Mouse (Mus musculus) cortical plate, adult 2 months (tissue): ENCODE measurements at regions not wholly inside any gene's neighbourhood (a gene's known extent, or its start where the extent isn't known, plus 50 kb on each side); places are given as distances from the start of the nearest gene placed in this dataset.
"Not testable (repeated sequence)": the region's sequence is repeated elsewhere in the genome, so short reads cannot be mapped to it uniquely, and the experiment has no call there.

ENCODE experiments used
- H3K27ac ChIP-seq: fragments of 200-500 bp; 2 replicates; pipeline ENCODE4 v1.5.1; 2012; ENCODE audit warnings: low read length, control low read depth, inconsistent platforms; ENCODE audit not compliant: insufficient read depth
- H3K4me1 ChIP-seq: fragments of 200-500 bp; 2 replicates; pipeline ENCODE4 v1.6.1; 2011; ENCODE audit warnings: low read length; ENCODE audit not compliant: control insufficient read depth, insufficient read depth
- H3K4me3 ChIP-seq: fragments of 200-500 bp; 2 replicates; pipeline ENCODE4 v1.5.1; 2011; ENCODE audit warnings: mild to moderate bottlenecking, low read length, control low read depth; ENCODE audit not compliant: insufficient read depth
- CTCF ChIP-seq: fragments of 200-500 bp; IDR thresholded peaks from 2 replicates; pipeline ENCODE4 v1.5.1; 2011; ENCODE audit warnings: mild to moderate bottlenecking, control low read depth, low read length; ENCODE audit not compliant: insufficient read depth; ENCODE audit errors: extremely low read depth
- POLR2A ChIP-seq: fragments of 200-500 bp; IDR thresholded peaks from 2 replicates; pipeline ENCODE4 v1.6.1; 2011; ENCODE audit warnings: mild to moderate bottlenecking, low read length, control low read depth; ENCODE audit not compliant: insufficient read depth; ENCODE audit errors: extremely low read depth

DNA sequence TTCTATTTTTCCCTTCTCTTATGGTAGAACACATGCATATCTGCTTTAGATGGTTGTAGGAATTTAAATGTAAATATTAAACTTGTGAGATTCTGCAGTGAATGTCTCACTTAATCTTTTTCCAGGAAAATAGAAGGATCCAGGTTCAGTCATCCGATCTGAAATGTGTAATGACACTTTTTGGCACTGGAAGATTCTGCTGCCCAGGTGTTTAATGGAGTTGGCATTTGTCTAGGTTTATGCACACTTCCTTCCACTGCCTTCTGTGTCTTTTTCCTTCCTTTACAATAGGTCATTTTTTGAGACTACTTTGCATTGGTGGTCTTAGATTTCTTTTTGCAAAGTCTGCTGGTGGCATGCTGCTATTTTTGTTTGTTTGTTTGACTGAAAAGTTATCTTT, 251.5 kb upstream of the Tram1l1 start:
- H3K4me1 ChIP-seq = peaks cover 2% of the 10 kb centered on the region; the same call in 1 of the 2 replicates
- no peak overlapping the region for H3K27ac ChIP-seq
- TF ChIP-seq POLR2A = no peak
- TF ChIP-seq CTCF = no peak
- H3K4me3 ChIP-seq = no peak overlapping the region

DNA sequence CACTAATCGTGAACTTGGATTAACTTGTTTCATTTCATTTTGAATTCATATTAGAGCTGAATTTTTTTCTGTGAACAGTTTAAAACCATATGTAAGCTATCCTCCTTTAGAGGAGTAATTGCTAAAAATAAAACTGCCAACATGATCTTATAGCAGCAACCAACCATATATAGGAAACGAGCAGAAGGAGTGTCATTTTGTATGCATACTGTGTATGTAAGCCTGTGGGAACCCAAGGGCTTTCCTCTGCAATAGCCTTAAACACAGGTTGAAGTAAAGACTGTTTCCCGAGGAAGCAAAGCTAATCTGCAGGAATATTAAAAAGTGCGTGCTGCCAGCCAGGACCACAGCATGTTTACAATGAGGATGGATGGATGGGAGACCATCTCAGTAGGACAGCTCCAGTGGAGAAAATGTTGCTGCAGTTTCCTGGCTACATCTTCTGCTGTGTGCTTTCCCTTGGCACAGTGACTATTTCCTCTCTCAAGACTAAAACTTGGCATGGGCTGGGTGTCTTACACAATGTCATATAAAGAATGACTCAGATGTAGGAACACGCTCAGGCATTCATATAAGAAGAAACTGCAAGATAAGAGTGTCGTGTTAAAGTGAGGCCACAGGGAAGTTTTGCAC, 244.6 kb upstream of the Tram1l1 start:
- no peak overlapping the region for H3K4me3 ChIP-seq
- H3K27ac ChIP-seq = peak overlapping the region; percentile 89; the same call in 1 of the 2 replicates
- peaks cover 5% of the 10 kb centered on the region for H3K4me1 ChIP-seq
- TF ChIP-seq CTCF (no peak), POLR2A (no peak)

DNA sequence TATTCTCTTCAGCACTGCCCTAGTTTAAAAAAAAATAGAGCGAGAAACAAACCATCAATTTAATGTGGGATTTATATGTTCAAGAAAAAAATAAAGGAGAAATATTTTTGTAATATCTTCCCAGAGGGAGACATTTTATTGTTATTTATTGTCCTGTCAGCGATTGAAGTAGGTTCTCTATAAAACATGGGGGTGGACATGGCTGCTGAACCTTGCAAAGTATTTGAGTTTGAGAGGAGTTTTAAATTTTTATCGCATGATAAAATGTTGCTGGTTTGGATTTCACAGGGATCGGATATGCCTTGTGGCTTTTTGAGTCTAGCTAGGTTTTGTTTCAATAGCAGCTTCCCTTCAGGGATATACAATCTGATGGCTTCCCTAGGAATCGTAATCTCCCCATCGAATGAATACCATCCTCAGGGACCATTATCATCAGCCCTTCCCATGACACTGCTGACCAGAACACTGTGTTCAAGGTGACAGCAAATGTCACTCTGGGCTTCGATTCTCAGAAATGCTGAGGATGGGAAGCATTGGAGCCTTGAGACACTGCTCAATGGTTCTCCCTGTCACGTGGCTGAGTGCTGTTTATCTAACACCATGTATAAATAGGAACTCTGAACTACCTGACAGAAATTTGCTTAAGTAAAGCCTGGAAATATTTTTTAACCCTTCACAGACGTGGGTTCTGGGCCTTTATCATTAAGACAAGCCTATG, 228.1 kb upstream of the Tram1l1 start:
- no peak overlapping the region for H3K27ac ChIP-seq
- H3K4me3 ChIP-seq = no peak overlapping the region
- H3K4me1 ChIP-seq = no peaks in the 10 kb centered on the region
- TF ChIP-seq CTCF (no peak), POLR2A (no peak)

DNA sequence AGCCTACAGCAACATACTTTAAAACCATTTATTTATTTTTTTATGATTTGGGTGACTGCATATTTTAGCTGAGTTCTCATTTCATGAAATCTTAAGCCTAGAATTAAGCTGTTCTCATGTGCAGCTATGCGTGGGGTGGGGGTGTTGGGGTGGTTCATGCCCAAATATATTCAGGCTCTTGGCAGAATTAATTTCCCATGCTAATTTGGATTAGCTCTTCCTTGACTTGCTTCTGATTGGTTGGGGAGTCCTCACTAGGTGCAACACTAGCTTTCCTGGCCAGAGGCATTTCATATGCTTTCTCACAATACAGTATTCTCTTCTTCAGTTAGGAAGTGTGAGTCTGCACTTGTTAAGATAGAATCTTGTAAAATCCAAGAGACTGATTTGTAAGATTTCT, 206.7 kb upstream of the Tram1l1 start:
- no peaks in the 10 kb centered on the region for H3K4me1 ChIP-seq
- TF ChIP-seq POLR2A = no peak
- no peak for TF ChIP-seq CTCF
- no peak overlapping the region for H3K4me3 ChIP-seq
- no peak overlapping the region for H3K27ac ChIP-seq

DNA sequence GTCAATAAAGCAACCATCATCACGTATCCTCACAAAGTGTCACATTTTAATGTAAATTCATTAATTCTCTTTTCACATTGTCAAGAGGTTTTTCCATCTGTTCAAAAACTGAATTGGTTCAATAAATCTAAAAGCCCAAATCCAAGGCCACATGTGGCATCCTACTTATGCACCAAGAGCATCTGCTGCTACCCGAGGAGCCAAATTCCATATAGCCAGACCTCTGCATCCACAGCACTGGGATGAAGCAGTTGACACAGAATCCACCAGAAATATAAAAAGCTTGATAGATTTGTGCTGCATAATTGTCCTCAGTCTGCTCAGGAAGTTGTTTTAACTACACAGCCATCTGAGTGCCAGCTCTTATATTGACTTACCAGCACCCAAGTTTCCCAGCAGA, 164.4 kb upstream of the Tram1l1 start:
- Histone ChIP-seq H3K4me1 (no peaks in the 10 kb centered on the region), H3K27ac (no peak overlapping the region)
- TF ChIP-seq CTCF (no peak), POLR2A (no peak)

DNA sequence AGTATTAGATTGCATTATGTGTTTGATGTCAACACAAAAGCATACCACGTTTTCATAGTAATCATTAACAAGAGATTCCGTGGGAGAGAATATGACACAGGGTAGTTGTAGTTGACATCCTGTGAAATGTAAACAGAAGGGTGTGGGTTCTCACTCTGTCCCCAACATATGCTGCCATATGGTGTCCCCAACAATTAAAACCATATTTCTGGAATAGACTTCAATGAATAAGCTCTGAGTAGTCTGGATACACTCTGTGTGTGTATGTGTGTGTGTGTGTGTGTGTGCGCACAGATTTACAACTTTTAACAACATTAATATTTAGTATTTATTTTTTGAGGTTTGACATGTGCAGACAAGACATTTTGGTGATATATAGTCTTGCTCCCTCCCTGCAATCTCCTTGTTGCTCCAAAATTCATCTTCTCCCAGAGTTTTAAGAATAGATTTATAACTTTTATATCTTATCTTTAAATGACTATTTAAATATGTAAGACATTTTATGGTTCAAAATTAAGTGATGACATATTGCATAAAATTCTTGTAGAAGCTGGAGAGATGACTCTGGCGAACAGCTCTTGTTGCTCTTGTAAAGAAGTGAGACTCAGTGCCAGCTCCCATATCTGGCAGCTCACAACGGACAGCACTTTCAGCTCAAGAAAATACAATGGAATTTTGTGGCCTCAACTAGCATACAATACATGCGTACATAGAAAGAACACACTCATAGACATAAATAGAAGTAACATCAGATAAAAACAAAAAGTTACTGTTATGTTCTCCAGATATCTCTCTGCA, 162.6 kb upstream of the Tram1l1 start:
- H3K27ac ChIP-seq = no peak overlapping the region
- no peak overlapping the region for H3K4me3 ChIP-seq
- H3K4me1 ChIP-seq = no peaks in the 10 kb centered on the region
- TF ChIP-seq CTCF (no peak), POLR2A (no peak)

More for the DNA sequence above, 164.4 kb upstream of the Tram1l1 start:
- no peak overlapping the region for H3K4me3 ChIP-seq

DNA sequence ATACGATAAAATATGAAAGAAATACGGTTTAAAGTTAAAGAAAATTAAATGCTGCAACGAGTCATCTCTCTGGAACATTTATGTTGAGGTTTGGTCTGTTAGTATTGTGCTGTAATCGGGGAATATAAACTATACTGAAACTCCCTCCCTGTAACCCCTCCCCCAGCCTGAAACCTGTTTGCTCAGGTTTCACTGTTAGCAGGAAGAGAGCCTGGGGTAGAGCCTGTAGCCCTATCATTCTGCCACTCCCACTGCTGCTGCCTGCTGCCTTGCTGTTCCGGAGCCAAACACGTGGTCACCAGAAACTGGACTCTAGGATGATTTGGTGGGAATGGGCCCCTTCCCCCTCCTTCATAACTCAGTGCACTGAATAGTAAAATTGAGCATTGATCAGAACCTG, 127.3 kb upstream of the Tram1l1 start:
- H3K4me3 ChIP-seq, H3K4me1 ChIP-seq, H3K27ac ChIP-seq: not testable (repeated sequence)

DNA sequence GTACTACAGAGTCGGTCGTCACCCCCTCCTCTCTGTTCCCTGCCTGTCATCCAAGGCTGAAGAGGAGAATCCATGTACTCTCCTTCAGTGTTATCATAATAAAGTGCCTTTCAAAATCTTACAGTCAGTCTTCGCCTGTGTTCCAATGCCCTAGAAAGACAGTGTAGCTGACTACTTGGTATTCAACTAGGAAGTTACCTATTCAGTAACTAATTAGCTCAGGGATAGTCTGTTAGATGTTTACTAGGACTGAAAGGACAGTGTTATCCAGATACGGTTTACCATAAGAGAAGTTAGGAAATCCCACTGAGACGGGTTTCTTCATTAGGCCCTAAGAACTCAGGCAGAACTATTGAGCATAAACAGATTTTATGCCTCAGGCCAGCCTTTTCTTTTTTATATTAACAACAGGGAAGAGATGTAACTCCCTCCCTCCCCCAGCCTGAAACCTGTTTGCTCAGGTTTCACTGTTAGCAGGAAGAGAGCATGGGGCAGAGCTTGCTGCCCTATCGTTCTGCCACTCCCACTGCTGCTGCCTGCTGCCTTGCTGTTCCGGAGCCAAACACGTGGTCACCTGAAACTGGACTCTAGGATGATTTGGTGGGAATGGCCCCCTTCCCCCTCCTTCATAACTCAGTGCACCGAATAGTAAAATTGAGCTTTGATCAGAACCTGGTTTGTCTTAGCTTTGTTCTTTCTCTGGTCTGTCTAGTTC, 120.3 kb upstream of the Tram1l1 start:
- H3K4me3 ChIP-seq, H3K4me1 ChIP-seq, H3K27ac ChIP-seq: not testable (repeated sequence)

DNA sequence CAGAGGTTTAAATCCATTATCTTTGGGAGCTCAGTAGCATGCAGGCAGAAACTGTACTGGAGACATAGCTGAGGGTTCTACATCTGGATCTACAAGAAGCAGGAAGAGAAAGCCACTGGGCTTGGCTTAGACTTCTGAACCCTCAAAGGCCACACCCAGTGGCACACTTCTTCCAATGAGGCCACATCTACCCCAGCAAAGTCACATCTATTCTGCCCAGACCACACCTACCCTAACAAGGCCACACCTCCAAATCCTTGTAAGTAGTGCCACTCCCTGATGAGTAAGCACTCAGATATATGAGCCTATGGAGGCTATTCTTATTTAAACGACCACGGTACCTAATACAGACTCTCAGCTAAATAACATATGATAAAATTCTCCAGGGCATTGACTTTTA, 103.5 kb upstream of the Tram1l1 start:
- Histone ChIP-seq H3K27ac (no peak overlapping the region), H3K4me1 (no peaks in the 10 kb centered on the region), H3K4me3 (no peak overlapping the region)
- TF ChIP-seq CTCF = no peak
- TF ChIP-seq POLR2A = no peak

DNA sequence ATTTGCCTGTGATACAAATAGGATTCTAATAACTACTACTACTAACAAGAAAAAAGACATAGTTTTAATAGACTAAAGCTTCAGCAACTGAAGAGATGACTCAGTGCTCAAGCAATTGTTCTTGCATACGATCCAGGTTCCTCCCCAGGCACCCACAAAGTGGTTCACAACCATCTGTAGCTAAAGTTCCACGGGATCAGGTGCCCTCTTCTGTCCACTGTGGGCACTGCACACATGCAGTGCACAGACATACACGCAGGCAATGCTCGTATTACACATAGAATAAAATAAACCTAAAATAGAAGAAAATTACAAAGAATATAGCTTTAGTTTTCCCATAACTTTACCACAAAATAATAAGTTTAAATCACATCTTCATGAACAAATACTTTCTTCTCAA, 94.7 kb upstream of the Tram1l1 start:
- no peak for TF ChIP-seq POLR2A
- TF ChIP-seq CTCF = no peak
- Histone ChIP-seq H3K4me1 (no peaks in the 10 kb centered on the region), H3K4me3 (no peak overlapping the region), H3K27ac (no peak overlapping the region)

DNA sequence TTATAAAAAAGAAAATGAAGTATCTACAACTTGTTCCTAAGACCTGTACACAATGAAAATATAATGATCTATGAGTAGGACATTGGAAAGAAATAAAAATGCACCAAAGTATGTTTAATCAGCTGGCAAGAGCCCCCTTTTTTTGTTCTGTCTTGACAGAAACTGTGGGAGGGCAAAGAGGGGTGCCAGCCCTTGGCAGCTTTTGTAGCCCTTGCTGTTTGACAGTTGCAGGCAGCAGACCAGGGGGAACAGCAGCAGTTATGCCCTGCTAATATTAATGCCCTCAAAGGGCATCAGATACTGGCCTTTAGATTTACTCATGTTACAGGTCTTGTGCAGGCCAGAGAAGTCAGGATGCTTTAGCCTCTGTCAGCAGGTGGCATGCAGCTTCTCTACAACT, 93.0 kb upstream of the Tram1l1 start:
- Histone ChIP-seq H3K4me3 (no peak overlapping the region), H3K27ac (no peak overlapping the region), H3K4me1 (no peaks in the 10 kb centered on the region)
- TF ChIP-seq POLR2A (no peak), CTCF (no peak)
